Mouse (Mus musculus): ENCODE results near the gene Pitpnc1. TPM values are rescaled to one million over a fixed set of nuclear protein-coding genes. Genes with fewer than 3 reads are reported as not detected.

Gene Pitpnc1
- polyA plus RNA-seq, 2 experiments, result 3.0 to 5.8 TPM

DNA sequence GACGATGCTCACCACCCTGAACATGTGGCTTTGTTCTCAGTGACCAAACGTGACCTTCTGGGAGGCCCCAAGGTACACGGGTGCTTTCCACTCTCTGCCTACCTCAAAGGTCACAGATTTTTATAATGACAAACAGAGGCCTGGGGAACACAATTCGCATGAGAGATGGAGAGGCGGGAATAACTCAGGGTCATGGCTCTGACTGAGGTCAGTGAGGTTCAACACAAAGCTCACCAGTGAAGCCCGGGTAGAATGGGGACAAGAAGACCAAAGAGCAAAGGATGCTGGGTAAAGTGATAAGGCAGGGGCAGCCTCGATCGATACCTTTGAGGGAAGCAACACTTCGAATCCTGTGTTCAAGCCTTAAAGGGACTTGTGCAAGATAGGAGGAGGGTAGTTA lies 206.7 kb downstream of the Pitpnc1 start:
- no peak overlapping the region for H3K4me3 ChIP-seq (ENCODE audit: insufficient read depth in 1 of 2, low read depth in 2 of 2, low read length in 2 of 2)
- H3K27ac ChIP-seq, result no peak overlapping the region
- DNase-seq (ENCODE audit: low read depth in 3 of 3, low spot score in 3 of 3), result no peak
- WGBS (ENCODE audit: insufficient replicate concordance), result 74% methylated on average over 9 of the region's 9 CpGs
- H3K9ac ChIP-seq (replicated peaks), result no peak overlapping the region
- ATAC-seq (ENCODE audit: insufficient read depth), result no peak; the same call in 1 of the 2 replicates
- no peak for TF ChIP-seq CTCF (IDR thresholded peaks at IDR 0.05; ENCODE audit: low read depth)
- TF ChIP-seq EP300 (IDR thresholded peaks at IDR 0.05; ENCODE audit: low read depth), result no peak
- H3K4me1 ChIP-seq (replicated peaks; ENCODE audit: control insufficient read depth in 2 of 2, insufficient read depth in 2 of 2, low read length in 1 of 2), result no peaks in the 10 kb centered on the region; a peak in 1 of 4 replicates
- no peak overlapping the region for H3K4me2 ChIP-seq (ENCODE audit: low read depth)
- H3K9me3 ChIP-seq (ENCODE audit: control insufficient read depth, low read length), result peaks cover 2% of the 10 kb centered on the region; the same call in 1 of the 2 replicates
- no peaks in the 10 kb centered on the region for H3K27me3 ChIP-seq (ENCODE audit: control insufficient read depth, insufficient read depth, low read length)
- no peaks in the 10 kb centered on the region for H3K36me3 ChIP-seq (replicated peaks; ENCODE audit: control insufficient read depth, insufficient read depth, low read depth)

DNA sequence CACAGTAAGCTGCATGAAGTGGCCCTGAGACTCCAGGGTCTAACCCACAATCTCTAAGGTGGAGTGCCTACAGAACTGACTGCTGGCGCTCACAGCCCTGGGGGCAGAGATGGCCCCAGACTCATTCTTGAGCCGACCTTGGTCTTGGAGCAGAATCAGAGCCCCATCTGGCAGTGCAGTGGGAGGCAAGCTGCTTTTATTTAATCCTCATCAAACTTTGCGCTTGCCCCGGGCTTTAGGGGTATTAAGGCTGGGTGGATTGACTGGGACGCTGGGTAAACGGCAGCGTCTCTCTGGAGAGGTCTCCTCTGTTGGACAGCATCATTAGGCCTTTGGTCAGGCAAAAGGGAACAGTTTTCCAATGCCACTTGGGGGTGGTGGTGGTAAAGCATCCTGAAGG lies 211.1 kb downstream of the Pitpnc1 start:
- no peaks in the 10 kb centered on the region for H3K9me3 ChIP-seq (ENCODE audit: control insufficient read depth, low read length)
- H3K27ac ChIP-seq, result no peak overlapping the region
- 87% methylated on average over 7 of the region's 7 CpGs for WGBS (ENCODE audit: insufficient replicate concordance)
- no peaks in the 10 kb centered on the region; a peak in 1 of 4 replicates for H3K4me1 ChIP-seq (replicated peaks; ENCODE audit: control insufficient read depth in 2 of 2, insufficient read depth in 2 of 2, low read length in 1 of 2)
- ATAC-seq (ENCODE audit: insufficient read depth) (no peak), DNase-seq (ENCODE audit: low read depth in 3 of 3, low spot score in 3 of 3) (no peak)
- H3K9ac ChIP-seq (replicated peaks), result no peak overlapping the region
- H3K27me3 ChIP-seq (ENCODE audit: control insufficient read depth, insufficient read depth, low read length), result no peaks in the 10 kb centered on the region
- no peak overlapping the region for H3K4me3 ChIP-seq (ENCODE audit: insufficient read depth in 1 of 2, low read depth in 2 of 2, low read length in 2 of 2)
- H3K36me3 ChIP-seq (replicated peaks; ENCODE audit: control insufficient read depth, insufficient read depth, low read depth), result no peaks in the 10 kb centered on the region
- H3K4me2 ChIP-seq (ENCODE audit: low read depth), result no peak overlapping the region
- TF ChIP-seq CTCF (IDR thresholded peaks at IDR 0.05; ENCODE audit: low read depth) (no peak), EP300 (IDR thresholded peaks at IDR 0.05; ENCODE audit: low read depth) (no peak)

- Histone ChIP-seq H3K9ac (replicated peaks) (no peak overlapping the region), H3K4me2 (ENCODE audit: low read depth) (no peak overlapping the region), H3K4me1 (replicated peaks; ENCODE audit: control insufficient read depth in 2 of 2, insufficient read depth in 2 of 2, low read length in 1 of 2) (no peaks in the 10 kb centered on the region), H3K27me3 (ENCODE audit: control insufficient read depth, insufficient read depth, low read length) (no peaks in the 10 kb centered on the region), H3K27ac (no peak overlapping the region), H3K4me3 (ENCODE audit: insufficient read depth in 1 of 2, low read depth in 2 of 2, low read length in 2 of 2) (no peak overlapping the region), H3K9me3 (ENCODE audit: control insufficient read depth, low read length) (no peaks in the 10 kb centered on the region), H3K36me3 (replicated peaks; ENCODE audit: control insufficient read depth, insufficient read depth, low read depth) (0 out of 2 replicates have a peak, but pooled peaks cover 2% of the 10 kb centered on the region)
- no peak for ATAC-seq (ENCODE audit: insufficient read depth)
- no peak for DNase-seq (ENCODE audit: low read depth in 3 of 3, low spot score in 3 of 3)
- WGBS (ENCODE audit: insufficient replicate concordance), result 79% methylated on average over 11 of the region's 11 CpGs
- TF ChIP-seq CTCF (IDR thresholded peaks at IDR 0.05; ENCODE audit: low read depth) (peak; percentile 83), EP300 (IDR thresholded peaks at IDR 0.05; ENCODE audit: low read depth) (no peak)
These were observed 215.3 kb downstream of the Pitpnc1 start for GRCm38 (mm10) chr11:107255185-107255584.

DNA sequence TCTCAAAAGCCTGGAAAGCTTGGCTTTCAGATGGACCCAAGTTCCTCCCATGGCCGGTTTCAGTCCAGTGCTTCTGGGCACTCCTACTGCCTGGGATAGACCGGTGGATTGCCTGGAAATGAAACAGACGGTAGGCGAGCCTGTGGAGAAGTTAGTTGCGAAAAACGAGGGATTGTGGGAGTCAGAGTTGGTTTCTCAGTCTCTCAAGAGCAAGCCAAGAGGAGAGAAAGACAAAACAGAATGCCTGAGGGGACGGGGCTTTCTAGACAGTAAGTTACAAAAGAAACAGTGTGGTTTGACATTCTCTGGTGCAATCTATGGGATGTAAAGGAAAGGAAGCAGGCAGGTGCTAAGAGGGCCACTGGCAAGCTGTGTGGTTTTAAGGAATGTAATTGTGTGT lies 216.3 kb downstream of the Pitpnc1 start:
- WGBS (ENCODE audit: insufficient replicate concordance), result 79% methylated on average over 7 of the region's 7 CpGs
- TF ChIP-seq EP300 (IDR thresholded peaks at IDR 0.05; ENCODE audit: low read depth) (no peak), CTCF (IDR thresholded peaks at IDR 0.05; ENCODE audit: low read depth) (no peak)
- 0 out of 2 replicates have a peak, but pooled peaks cover 2% of the 10 kb centered on the region for H3K36me3 ChIP-seq (replicated peaks; ENCODE audit: control insufficient read depth, insufficient read depth, low read depth)
- DNase-seq (ENCODE audit: low read depth in 3 of 3, low spot score in 3 of 3) (no peak), ATAC-seq (ENCODE audit: insufficient read depth) (no peak)
- no peak overlapping the region for H3K4me3 ChIP-seq (ENCODE audit: insufficient read depth in 1 of 2, low read depth in 2 of 2, low read length in 2 of 2)
- H3K4me1 ChIP-seq (replicated peaks; ENCODE audit: control insufficient read depth in 2 of 2, insufficient read depth in 2 of 2, low read length in 1 of 2), result no peaks in the 10 kb centered on the region
- H3K27me3 ChIP-seq (ENCODE audit: control insufficient read depth, insufficient read depth, low read length), result no peaks in the 10 kb centered on the region
- H3K9me3 ChIP-seq (ENCODE audit: control insufficient read depth, low read length), result no peaks in the 10 kb centered on the region
- H3K27ac ChIP-seq, result no peak overlapping the region
- H3K9ac ChIP-seq (replicated peaks), result no peak overlapping the region
- no peak overlapping the region for H3K4me2 ChIP-seq (ENCODE audit: low read depth)

DNA sequence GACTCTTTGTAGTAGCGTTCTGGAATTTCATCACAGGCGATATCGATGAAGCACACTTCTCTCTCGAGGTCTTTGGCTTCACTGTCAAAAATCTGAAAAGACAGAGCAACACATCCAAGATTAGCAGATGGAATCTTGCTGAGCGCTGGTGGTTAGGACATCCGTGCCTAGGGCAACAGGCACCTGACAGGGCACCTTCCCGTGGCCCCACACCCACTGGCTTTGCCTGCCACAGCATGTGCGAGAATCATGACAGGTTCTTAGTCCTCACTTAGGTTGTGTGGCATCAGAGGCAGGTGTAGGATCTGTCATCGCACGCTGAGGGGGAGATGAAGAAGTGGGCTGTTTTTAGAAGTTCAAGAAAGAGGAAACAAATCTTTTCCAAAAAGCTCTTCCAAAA lies 218.5 kb downstream of the Pitpnc1 start:
- H3K4me3 ChIP-seq (ENCODE audit: insufficient read depth in 1 of 2, low read depth in 2 of 2, low read length in 2 of 2), result no peak overlapping the region
- no peak overlapping the region for H3K27ac ChIP-seq
- ATAC-seq (ENCODE audit: insufficient read depth), result no peak
- no peaks in the 10 kb centered on the region for H3K4me1 ChIP-seq (replicated peaks; ENCODE audit: control insufficient read depth in 2 of 2, insufficient read depth in 2 of 2, low read length in 1 of 2)
- 90% methylated on average over 10 of the region's 10 CpGs for WGBS (ENCODE audit: insufficient replicate concordance)
- H3K27me3 ChIP-seq (ENCODE audit: control insufficient read depth, insufficient read depth, low read length), result no peaks in the 10 kb centered on the region
- TF ChIP-seq EP300 (IDR thresholded peaks at IDR 0.05; ENCODE audit: low read depth) (no peak), CTCF (IDR thresholded peaks at IDR 0.05; ENCODE audit: low read depth) (no peak)
- H3K36me3 ChIP-seq (replicated peaks; ENCODE audit: control insufficient read depth, insufficient read depth, low read depth), result 0 out of 2 replicates have a peak, but pooled peaks cover 2% of the 10 kb centered on the region
- H3K4me2 ChIP-seq (ENCODE audit: low read depth), result no peak overlapping the region
- H3K9me3 ChIP-seq (ENCODE audit: control insufficient read depth, low read length), result no peaks in the 10 kb centered on the region
- H3K9ac ChIP-seq (replicated peaks), result no peak overlapping the region
- DNase-seq (ENCODE audit: low read depth in 3 of 3, low spot score in 3 of 3), result no peak
